Mouse (Mus musculus) adrenal gland, postnatal 10 days (tissue): ENCODE measurements around the gene Coro1b. TPM values are rescaled to one million over a fixed set of nuclear protein-coding genes. Genes with fewer than 3 reads are reported as not detected.
"Not testable (repeated sequence)": the region's sequence is repeated elsewhere in the genome, so short reads cannot be mapped to it uniquely, and the experiment has no call there.

ENCODE experiments used
- DNase-seq: peaks from one replicate; pipeline ENCODE4 v3.0.0; 2021; ENCODE audit warnings: mixed read lengths
- total RNA-seq, 2 experiments: library from RNA; stranded (reverse); gene quantifications; 2 replicates each; pipeline ENCODE4 v1.2.3; 2021

The Coro1b gene
- total RNA-seq, 2 experiments from 2014 or later = 185 to 193 TPM

DNA sequence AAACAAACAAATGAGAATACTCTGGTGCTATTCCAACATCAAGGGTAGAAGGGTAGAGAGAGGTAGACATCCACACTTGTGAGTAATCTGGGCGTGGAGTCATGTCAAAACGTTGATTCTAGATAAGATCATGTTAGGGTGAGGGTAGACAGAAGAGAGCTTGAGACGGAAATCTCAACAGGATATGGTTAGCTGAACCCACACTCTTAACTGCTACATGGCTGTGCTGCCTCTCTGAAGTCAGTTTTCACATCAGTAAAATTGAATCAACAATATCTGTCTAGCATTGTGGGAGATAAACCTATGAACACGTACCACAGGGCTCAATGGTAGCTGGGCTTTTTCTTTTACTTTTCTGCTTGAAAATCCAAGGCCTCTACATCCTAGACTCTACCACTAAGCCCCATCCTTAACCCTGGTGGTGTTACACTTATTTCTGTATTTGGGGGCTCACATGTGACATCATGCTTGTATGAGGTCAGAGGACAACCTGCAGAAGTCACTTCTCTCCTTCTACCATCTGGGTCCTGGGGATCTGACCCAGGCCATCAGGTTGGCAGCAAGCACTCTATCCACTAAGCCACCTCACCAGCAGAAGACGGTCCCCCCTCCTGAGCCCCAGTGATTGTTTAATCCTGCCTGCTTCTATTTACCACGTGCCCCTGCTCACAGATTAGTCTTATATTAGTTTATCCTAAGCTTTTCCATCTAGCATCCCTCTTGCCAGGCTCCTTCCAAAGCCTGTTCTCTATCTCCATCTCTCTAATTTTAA, 28.5 kb upstream of the Coro1b start:
- no peak for DNase-seq

DNA sequence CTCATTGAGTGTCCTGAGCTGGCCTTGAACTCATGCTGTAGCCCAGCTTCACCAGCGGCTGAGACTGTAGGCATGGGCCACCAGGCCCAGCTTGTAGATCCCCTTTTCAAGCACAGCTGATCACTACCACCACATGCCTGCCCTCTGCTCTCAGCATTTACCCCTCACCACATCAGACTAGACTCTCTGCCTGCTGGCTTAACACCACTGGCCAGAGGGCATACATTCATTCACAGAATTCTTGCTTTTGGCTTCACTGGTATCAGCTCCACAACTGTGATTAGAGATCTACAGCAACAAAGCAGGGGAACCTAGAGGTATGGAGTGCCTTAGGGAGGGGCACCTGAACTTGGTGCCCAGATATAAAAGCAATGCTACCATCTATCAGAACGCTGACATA, 27.9 kb upstream of the Coro1b start:
- no peak for DNase-seq

DNA sequence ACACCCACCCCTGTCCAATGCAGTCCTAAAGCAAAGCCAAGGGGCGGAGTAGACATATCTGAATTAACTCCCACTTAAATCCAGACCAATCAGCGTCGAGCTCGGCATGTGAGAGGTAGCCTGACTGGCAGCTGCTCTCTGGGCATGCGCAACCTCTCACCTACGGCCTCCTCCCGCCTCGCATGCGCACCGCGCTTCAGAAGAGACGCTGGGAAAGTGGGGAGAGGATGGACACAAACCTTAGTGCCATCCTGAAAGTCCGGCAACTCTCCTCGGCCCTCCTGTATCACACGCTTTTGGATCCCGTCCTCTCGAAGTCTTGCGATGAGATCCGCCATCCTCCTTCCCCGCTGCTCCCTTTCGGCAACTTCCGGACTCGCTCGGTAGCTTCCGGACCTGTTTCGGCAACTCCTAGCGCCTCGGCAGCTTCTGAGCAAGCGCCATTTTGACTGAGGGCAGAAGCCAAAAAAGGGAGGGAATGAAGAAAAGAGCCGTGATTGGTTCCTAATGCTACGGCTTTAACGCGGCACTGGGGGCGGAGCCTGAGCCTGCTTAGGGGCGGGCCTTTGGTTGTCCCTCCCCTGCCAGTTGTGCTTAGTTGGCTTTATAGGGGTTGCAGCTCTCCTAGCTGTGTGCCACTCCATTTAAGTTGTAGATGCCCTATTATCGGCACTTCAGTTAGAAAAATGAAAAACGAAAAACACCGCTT, 27.2 kb upstream of the Coro1b start:
- DNase-seq = peak; percentile 98

DNA sequence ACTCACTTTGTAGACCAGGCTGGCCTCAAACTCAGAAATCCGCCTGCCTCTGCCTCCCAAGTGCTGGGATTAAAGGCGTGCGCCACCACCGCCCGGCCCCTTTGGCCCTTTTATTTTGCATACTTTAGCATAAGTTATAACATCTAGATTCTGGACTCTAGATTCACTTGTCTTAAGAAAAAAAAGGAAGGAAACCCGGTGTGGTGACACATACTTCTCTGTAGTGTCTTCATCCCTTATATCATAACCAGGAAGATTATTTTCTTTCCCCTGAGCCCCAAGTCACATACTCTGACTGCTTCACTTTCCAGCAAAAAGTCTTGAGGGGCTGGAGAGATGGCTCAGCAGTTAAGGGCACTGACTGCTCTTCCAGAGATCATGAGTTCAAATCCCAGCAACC, 26.5 kb upstream of the Coro1b start:
- not testable (repeated sequence) for DNase-seq

GRCm38 (mm10) chr19:4122411-4123370, 25.7 kb upstream of the Coro1b start:
- DNase-seq = no peak

DNA sequence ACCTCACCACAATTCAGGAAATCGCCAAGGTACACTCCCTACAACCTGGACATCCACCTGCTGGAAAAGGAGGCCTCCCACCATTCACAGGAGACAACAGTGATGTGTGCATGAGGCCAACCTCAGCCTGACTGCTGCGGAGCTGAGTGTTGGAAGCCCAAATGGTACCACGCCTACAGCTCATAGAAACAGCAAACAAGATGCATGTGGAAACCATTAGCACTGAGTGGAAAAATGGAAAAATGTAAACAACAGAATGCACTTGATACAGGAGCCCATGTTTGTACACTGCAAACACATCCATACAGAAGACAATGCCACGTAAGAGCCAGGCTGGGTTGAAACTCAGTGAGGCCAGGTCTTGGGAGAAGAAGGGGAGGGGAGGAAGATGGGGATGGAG, 24.0 kb upstream of the Coro1b start:
- no peak for DNase-seq

GRCm38 (mm10) chr19:4125268-4125667, 23.2 kb upstream of the Coro1b start:
- DNase-seq = peak; percentile 43

DNA sequence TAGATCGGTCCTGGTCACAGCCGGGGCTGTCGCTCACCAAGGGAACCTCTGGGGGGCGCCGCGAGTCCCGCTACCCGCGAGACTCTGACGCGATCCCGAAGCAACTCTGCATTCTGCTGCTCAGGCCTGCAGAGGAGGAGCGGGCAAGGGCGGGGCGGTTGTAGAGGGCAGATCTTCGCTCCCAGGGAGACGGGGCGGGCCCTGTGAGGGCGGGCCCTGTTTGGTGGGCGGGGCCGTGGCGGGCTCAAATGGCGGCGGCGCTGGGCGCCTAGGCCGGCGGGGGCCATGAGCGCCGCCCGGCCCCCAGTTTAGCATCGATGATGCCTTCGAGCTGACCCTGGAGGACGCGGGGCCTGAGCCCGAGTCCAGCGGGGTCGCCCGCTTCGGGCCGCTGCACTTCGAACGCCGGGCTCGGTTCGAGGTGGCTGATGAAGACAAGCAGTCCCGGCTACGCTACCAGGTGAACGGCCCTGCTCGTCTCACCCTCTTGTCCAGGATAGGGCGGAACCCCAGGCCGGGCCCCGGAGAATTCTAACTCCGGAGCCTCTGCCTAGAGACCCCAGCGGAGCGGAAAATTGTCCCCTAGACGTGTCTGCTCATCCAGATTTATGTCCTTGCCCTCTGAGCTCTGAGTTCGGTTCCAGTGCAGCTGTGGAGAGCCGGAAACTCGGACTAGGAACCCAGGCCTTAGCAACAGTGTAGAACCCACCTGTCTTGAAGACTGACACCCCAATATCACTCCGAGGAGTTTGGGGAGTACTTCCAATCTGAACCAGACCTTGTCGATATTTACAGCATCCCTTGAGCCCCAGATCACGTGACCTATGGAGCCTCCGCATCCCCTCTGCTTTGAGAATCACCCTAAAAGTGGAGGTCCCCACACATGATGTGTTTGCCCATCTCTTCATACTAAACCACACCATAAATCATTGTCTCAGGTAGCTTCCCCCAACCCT, 22.4 kb upstream of the Coro1b start, which contains the start of gene Aip:
TSS of gene Aip (minus strand) at position 118 of the 956 bp plus-strand sequence.
- peak; percentile 99 for DNase-seq

- no peak for DNase-seq
Observed at GRCm38 (mm10) chr19:4126759-4127495, 21.5 kb upstream of the Coro1b start.

DNA sequence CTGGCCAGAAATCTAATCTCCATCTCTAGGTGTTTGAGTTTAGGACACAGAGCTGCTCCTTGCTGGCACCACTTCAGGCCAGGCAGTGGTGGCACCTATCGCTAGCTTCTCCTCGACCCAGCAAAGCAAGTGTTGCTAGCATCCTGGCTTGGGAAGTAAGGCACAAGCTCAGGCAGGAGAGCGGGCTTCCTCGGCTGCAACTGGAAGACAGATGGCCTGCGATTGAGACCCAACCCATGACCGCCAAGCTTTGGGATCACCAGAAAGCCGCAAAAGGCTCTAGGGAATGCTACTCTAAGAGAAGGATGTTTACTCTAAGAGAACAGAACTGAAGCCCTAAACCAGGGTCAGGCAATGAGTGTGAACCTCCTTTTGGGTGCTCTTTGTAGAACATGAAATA, 19.0 kb upstream of the Coro1b start:
- DNase-seq = no peak

- DNase-seq = no peak
Observed at GRCm38 (mm10) chr19:4130106-4130505, 18.3 kb upstream of the Coro1b start.

DNA sequence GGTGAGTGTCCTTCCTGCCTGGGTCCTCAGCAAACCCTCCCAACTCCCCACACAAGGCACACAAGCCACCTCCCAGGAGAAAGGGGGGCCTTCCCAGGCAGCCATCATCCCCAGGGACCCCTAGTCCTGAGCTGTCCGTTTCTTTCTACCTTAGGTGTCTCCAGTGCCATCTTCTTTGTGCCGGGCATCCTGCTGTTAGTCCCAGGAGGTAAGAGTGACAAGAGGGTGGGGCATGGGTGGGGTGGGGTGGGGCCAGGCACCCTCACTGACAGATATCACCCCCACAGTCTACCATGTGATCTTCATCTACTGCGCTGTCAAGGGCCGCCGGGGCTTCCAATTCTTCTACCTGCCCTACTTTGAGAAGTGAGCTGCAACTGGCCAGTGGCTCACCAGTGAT, 17.3 kb upstream of the Coro1b start:
- DNase-seq = no peak

- no peak for DNase-seq
Observed at GRCm38 (mm10) chr19:4131768-4132167, 16.7 kb upstream of the Coro1b start.

- no peak for DNase-seq
Observed at GRCm38 (mm10) chr19:4134354-4134753, 14.1 kb upstream of the Coro1b start.

GRCm38 (mm10) chr19:4135229-4135962, 13.0 kb upstream of the Coro1b start:
- not testable (repeated sequence) for DNase-seq

DNA sequence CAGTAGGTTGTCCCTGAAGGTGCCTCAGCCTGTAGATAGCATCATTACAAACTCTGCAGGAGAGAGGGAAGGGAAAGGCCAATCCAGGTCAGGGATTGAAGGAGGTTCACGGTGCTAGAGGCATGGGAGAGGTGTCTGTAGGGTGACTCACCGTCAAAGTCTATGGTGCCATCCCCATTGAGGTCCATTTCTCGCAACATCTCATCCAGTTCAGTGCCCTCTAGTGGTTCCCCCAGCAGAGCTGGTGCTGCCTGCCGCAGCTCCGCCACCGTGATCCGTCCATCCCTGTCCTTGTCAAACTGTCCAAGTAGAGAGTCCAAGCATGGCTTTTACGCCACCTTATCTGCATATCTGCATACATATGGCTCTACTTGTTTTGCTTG, 12.5 kb upstream of the Coro1b start:
- not testable (repeated sequence) for DNase-seq

DNA sequence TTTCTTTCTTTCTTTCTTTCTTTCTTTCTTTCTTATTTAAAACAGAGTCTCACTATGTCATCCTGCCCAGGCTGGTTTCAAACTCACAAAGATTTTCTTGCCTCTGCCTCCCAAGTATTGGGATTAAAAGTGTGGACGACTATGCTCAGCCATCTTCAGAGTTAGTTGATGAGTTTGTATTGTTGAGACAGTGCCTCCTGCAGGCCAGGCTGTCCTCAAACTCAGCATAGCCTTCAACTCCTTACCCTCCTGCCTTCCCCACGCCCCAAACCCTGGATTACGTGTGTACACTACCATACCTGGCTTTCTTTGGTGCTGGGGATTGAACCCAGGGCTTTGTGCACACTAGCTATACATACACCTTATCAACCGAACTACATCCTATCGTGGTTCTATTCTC, 12.0 kb upstream of the Coro1b start:
- no peak for DNase-seq

GRCm38 (mm10) chr19:4137913-4138312, 10.5 kb upstream of the Coro1b start:
- no peak for DNase-seq

DNA sequence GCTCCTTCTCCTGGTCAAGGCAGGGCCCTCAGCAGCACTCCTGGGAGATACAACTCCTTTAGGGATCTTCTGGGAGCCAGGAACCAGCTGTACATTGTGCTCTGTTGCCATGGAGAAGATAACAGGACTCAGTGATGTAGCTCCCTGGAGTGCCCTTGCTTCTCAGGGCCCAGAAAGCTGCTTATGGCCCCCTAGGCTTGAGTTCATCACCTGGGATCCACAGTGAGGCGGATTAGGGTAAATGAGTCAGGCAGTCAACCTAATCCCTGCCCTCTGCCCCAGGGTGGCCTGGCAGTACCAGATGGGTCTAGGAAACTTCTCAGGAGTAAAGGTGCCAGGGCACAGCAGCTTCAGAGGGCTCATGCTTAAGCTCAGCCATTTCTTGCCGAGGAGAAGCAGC, 9.0 kb upstream of the Coro1b start, which contains the start of gene Gpr152:
TSS of gene Gpr152 (plus strand) at position 342 of the 400 bp plus-strand sequence.
- DNase-seq = no peak

GRCm38 (mm10) chr19:4140147-4140546, 8.3 kb upstream of the Coro1b start:
- DNase-seq = no peak
